Comparison of ENCODE assay signal across 13 mouse cellular contexts in the genomic region with DNA sequence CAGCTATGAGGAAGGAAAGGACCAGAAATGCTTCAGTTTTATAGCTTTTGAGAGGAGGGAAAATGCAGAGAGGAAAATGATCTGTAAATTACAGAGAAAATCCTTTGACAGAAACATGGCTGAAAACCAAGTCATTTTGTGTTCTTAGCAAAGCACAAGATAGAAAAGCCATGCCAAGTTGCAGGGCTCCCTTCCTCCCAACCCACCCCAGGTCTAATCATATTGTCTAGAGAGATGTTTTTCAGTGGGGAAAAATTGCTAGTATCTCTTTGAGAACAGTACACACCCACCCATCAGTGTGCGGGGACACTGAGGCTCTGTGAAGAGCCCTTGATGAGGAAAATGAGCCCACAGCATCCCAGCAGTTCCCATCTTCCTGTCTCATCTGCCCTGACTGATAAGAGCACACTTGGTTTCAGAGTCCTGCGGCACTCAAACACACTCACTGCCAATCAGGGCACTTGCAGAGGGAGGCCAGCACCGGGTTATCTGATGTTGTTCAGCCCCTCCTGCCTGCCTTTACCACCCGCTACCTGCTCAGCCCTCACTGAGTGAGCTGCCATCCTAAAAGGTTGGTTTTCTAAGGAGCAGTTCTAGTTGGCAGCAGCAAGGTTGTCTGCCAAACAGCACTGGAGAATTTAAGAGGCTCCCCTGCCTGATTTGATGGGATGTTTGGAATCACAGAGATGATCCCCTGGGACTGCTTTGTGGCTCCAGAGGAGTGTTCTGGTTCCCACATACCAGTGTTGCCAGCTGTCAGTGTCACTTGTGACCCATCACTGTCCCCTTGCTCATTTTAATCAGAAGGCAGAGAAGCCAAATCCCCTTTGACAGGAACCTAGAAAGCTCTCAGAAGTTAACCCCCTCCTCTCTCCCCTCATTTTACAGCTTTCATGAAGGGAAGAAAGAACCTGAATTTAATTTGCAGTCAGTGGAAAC.
A peak's percentile ranks its signal among the peaks of the same experiment; 100 is the strongest.
DNase-seq lines count a peak whose midpoint lies in the region; ATAC-seq lines count a peak whose summit lies in the region.
"Had no signal": no experiment of that assay in that cellular context is flagged by ENCODE, and none has a peak within 500 bp of the region (broad histone marks: within the 10 kb centered on the region; RNA-seq: fewer than 3 reads in every experiment).

No protein-coding gene starts in this region.

- H3K9me3 ChIP-seq in midbrain, embryonic 13.5 days = no peaks in the 10 kb centered on the region
- no peaks in the 10 kb centered on the region for H3K9me3 ChIP-seq in midbrain, embryonic 10.5 days (replicated peaks)
- H3K9me3 ChIP-seq in liver, embryonic 13.5 days (replicated peaks) = no peaks in the 10 kb centered on the region
- H3K9me3 ChIP-seq: embryonic facial prominence, embryonic 15.5 days had no signal

- peaks cover 9% of the 10 kb centered on the region; the same call in 1 of the 2 replicates for H3K36me3 ChIP-seq in midbrain, embryonic 13.5 days
- H3K36me3 ChIP-seq in midbrain, embryonic 10.5 days = peaks cover 12% of the 10 kb centered on the region; the same call in 1 of the 2 replicates
- H3K36me3 ChIP-seq in liver, embryonic 13.5 days = peaks cover 4% of the 10 kb centered on the region; the same call in 1 of the 2 replicates

- H3K4me2 ChIP-seq in midbrain, embryonic 13.5 days (replicated peaks) = no peak overlapping the region
- no peak overlapping the region for H3K4me2 ChIP-seq in liver, embryonic 13.5 days
- H3K4me2 ChIP-seq: embryonic facial prominence, embryonic 15.5 days had no signal

- DNase-seq in frontal cortex, postnatal 36 days (ENCODE audit: low spot score in 2 of 2) = no peak
- DNase-seq in midbrain, embryonic 10.5 days (ENCODE audit: low spot score) = no peak
- peak; percentile 11 for DNase-seq in liver, embryonic 13.5 days
- no peak for DNase-seq in embryo, embryonic 10 days (ENCODE audit: low spot score)
- DNase-seq in ovary, postnatal 14 days (ENCODE audit: low spot score) = no peak
- DNase-seq: cerebellum, postnatal 14 days; heart, adult 11 months; lung, adult 18-20 months; thymus, adult 2 months had no signal

- H3K27me3 ChIP-seq in midbrain, embryonic 13.5 days = no peaks in the 10 kb centered on the region
- no peaks in the 10 kb centered on the region for H3K27me3 ChIP-seq in midbrain, embryonic 10.5 days (ENCODE audit: low read depth, poor library complexity, severe bottlenecking)
- H3K27me3 ChIP-seq in liver, embryonic 13.5 days = no peaks in the 10 kb centered on the region
- H3K27me3 ChIP-seq: embryonic facial prominence, embryonic 15.5 days had no signal

- H3K4me1 ChIP-seq in midbrain, embryonic 13.5 days (replicated peaks) = peaks cover 7% of the 10 kb centered on the region
- peaks cover 7% of the 10 kb centered on the region; the same call in 1 of the 2 replicates for H3K4me1 ChIP-seq in midbrain, embryonic 10.5 days
- peaks cover 14% of the 10 kb centered on the region for H3K4me1 ChIP-seq in liver, embryonic 13.5 days (replicated peaks)

- 68% methylated on average over 4 of the region's 4 CpGs for WGBS in midbrain, embryonic 13.5 days
- 88% methylated on average over 4 of the region's 4 CpGs for WGBS in midbrain, embryonic 10.5 days
- 22% methylated on average over 4 of the region's 4 CpGs for WGBS in liver, embryonic 13.5 days (ENCODE audit: insufficient replicate concordance)

- peak; percentile 35; the same call in 1 of the 2 replicates for ATAC-seq in frontal cortex, adult (ENCODE audit: low TSS enrichment)
- ATAC-seq in midbrain, embryonic 13.5 days = 0 out of 2 replicates have a peak, but pooled peaks have one; percentile 30
- peak; percentile 57 for ATAC-seq in liver, embryonic 13.5 days (ENCODE audit: low read depth)

- no peak overlapping the region for H3K4me3 ChIP-seq in midbrain, embryonic 13.5 days (replicated peaks)
- no peak overlapping the region for H3K4me3 ChIP-seq in midbrain, embryonic 10.5 days
- no peak overlapping the region for H3K4me3 ChIP-seq in liver, embryonic 13.5 days (replicated peaks)
- H3K4me3 ChIP-seq: embryonic facial prominence, embryonic 15.5 days had no signal

- no peak overlapping the region for H3K9ac ChIP-seq in midbrain, embryonic 13.5 days (replicated peaks)
- no peak overlapping the region for H3K9ac ChIP-seq in liver, embryonic 13.5 days
- H3K9ac ChIP-seq: embryonic facial prominence, embryonic 15.5 days had no signal

- H3K27ac ChIP-seq in midbrain, embryonic 13.5 days = 0 out of 2 replicates have a peak overlapping the region, but pooled peaks have one; percentile 19
- H3K27ac ChIP-seq in midbrain, embryonic 10.5 days (replicated peaks) = no peak overlapping the region
- no peak overlapping the region for H3K27ac ChIP-seq in liver, embryonic 13.5 days
- H3K27ac ChIP-seq: embryonic facial prominence, embryonic 15.5 days; kidney, postnatal 0 days had no signal
